ENCODE assay signal across 17 mouse cellular contexts in the genomic region with DNA sequence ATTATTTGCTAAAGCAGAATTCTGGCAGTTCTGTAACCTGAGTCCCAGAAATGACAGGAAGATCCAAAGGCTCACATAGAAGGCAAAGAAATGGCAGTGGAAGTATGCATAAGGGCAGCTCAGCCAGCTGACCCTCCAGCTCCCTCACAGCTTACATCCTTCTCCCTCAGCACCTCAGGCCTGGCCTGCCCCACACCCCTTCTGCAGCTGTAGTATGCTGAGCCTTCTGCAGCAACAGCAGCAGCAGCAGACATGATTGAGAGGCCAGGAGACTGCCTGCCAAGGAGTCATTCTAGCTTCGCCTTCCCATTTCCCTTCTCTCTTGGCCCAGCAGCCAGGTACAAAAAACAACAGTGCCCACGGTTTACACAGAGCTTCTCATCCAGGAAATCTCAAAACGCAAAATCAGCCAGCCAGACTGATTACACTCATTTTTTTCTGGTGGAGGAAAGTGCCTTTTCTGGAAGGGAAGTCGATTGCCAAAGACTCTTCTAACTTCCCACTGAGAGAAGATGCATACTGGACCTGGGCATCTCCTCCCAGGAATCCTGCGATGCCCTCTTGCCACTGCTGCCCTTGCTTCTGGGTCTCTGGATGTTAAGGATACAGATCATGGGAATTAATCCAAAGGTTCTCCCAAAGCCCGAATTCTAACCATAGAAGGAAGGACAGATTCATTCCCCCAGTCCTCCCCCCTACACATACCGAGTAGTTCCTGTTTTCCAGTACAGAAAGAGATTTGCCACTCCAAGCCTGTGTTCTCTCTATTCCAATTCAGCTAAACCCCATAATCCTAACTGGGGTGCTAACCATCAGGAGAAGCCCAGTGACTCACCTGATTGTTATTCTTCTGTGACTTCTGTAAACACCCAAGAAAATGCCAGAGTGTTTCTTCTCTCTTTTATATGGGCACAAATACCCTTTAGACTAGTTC.
DNase-seq lines count a peak whose midpoint lies in the region; ATAC-seq and TF ChIP-seq lines count a peak whose summit lies in the region.
"Had no signal": no experiment of that assay in that cellular context is flagged by ENCODE, and none has a peak within 500 bp of the region (broad histone marks: within the 10 kb centered on the region; RNA-seq: fewer than 3 reads in every experiment).

No protein-coding gene starts in this region.

- H3K36me3 ChIP-seq in kidney, embryonic 14.5 days (ENCODE audit: control insufficient read depth, insufficient read depth, low read length), result no peaks in the 10 kb centered on the region
- no peaks in the 10 kb centered on the region for H3K36me3 ChIP-seq in stomach, postnatal 0 days (ENCODE audit: control insufficient read depth, insufficient read depth, low read length)
- H3K36me3 ChIP-seq: embryonic facial prominence, embryonic 15.5 days; forebrain, embryonic 12.5 days had no signal

- H3K4me2 ChIP-seq in kidney, embryonic 14.5 days (replicated peaks; ENCODE audit: low read depth, low read length), result no peak overlapping the region
- H3K4me2 ChIP-seq in stomach, postnatal 0 days (replicated peaks; ENCODE audit: low read depth), result no peak overlapping the region
- H3K4me2 ChIP-seq: embryonic facial prominence, embryonic 15.5 days; forebrain, embryonic 12.5 days had no signal

- H3K27ac ChIP-seq in kidney, embryonic 14.5 days (ENCODE audit: low read depth, low read length), result no peak overlapping the region
- H3K27ac ChIP-seq in stomach, postnatal 0 days (replicated peaks), result peak overlapping the region; percentile 8
- H3K27ac ChIP-seq: embryonic facial prominence, embryonic 15.5 days; forebrain, embryonic 12.5 days had no signal

- TF ChIP-seq CTCF in stomach, postnatal 0 days (IDR thresholded peaks at IDR 0.05; ENCODE audit: low read depth), result no peak

- no peaks in the 10 kb centered on the region for H3K27me3 ChIP-seq in kidney, embryonic 14.5 days (ENCODE audit: control insufficient read depth, insufficient read depth, low read length)
- H3K27me3 ChIP-seq in stomach, postnatal 0 days (ENCODE audit: control insufficient read depth, insufficient read depth, low read length), result no peaks in the 10 kb centered on the region
- H3K27me3 ChIP-seq: forebrain, embryonic 12.5 days had no signal

- no peak for TF ChIP-seq EP300 in stomach, postnatal 0 days (optimal IDR thresholded peaks at IDR 0.05)

- no peak for ATAC-seq in kidney, embryonic 14.5 days (ENCODE audit: low FRiP score, low TSS enrichment)
- ATAC-seq in stomach, postnatal 0 days (ENCODE audit: low FRiP score, low TSS enrichment), result peak; percentile 56; the same call in 1 of the 2 replicates

- no peak overlapping the region for H3K9ac ChIP-seq in kidney, embryonic 14.5 days (ENCODE audit: low read depth, low read length)
- no peak overlapping the region for H3K9ac ChIP-seq in stomach, postnatal 0 days (ENCODE audit: low read length)
- H3K9ac ChIP-seq: embryonic facial prominence, embryonic 15.5 days; forebrain, embryonic 12.5 days had no signal

- 44% methylated on average over 7 of the region's 7 CpGs for WGBS in kidney, embryonic 14.5 days
- WGBS in stomach, postnatal 0 days, result 34% methylated on average over 7 of the region's 7 CpGs

- H3K9me3 ChIP-seq in kidney, embryonic 14.5 days (ENCODE audit: control insufficient read depth, low read length), result no peaks in the 10 kb centered on the region
- H3K9me3 ChIP-seq in stomach, postnatal 0 days (ENCODE audit: control insufficient read depth, low read length), result no peaks in the 10 kb centered on the region
- H3K9me3 ChIP-seq: embryonic facial prominence, embryonic 15.5 days; forebrain, embryonic 12.5 days; megakaryocyte, embryonic 14.5 days had no signal

- no peaks in the 10 kb centered on the region for H3K4me1 ChIP-seq in kidney, embryonic 14.5 days (ENCODE audit: control insufficient read depth, insufficient read depth, low read length)
- no peaks in the 10 kb centered on the region for H3K4me1 ChIP-seq in stomach, postnatal 0 days (replicated peaks; ENCODE audit: control insufficient read depth, insufficient read depth)
- H3K4me1 ChIP-seq: forebrain, embryonic 12.5 days; megakaryocyte, embryonic 14.5 days had no signal

- peak; percentile 19 to 22 for DNase-seq in frontal cortex, postnatal 36 days (ENCODE audit: low spot score in 2 of 2)
- DNase-seq in frontal cortex, postnatal 25 days (ENCODE audit: low spot score in 2 of 2), result no peak
- peak; percentile 24 to 31 for DNase-seq in kidney, postnatal 4 days
- DNase-seq in right cerebral cortex, adult 18-20 months, result peak; percentile 42
- no peak for DNase-seq in right cerebral cortex, postnatal 14 days
- DNase-seq in stomach, postnatal 0 days (ENCODE audit: low spot score), result peak; percentile 15
- DNase-seq in adipocyte (ENCODE audit: low spot score), result no peak
- DNase-seq: adrenal gland, adult 8-10 months; B cell, adult 2 months; gastrocnemius, postnatal 10 days; kidney, adult 2 months; lung, adult 2 months; thymus, adult 18-20 months had no signal

- H3K4me3 ChIP-seq in kidney, embryonic 14.5 days (ENCODE audit: low read length), result no peak overlapping the region
- H3K4me3 ChIP-seq in stomach, postnatal 0 days (ENCODE audit: low read depth, low read length), result no peak overlapping the region
- H3K4me3 ChIP-seq: embryonic facial prominence, embryonic 15.5 days; forebrain, embryonic 12.5 days; megakaryocyte, embryonic 14.5 days had no signal

Comparison
In these comparisons a context has a peak if more than half of its experiments do, and no peak if none do; other contexts are left out.
1. DNase-seq: peak in frontal cortex, postnatal 36 days (2 of 2), kidney, postnatal 4 days (2 of 2), right cerebral cortex, adult 18-20 months (single experiment) and stomach, postnatal 0 days (single experiment); none in frontal cortex, postnatal 25 days (0 of 2), right cerebral cortex, postnatal 14 days (single experiment) and adipocyte (single experiment).